Mouse (Mus musculus) embryonic fibroblast, embryonic 13.5 days (primary cell): ENCODE measurements around the gene Alg6.

Experiments
- CTCF ChIP-seq: IDR thresholded peaks from 2 replicates; pipeline ENCODE4 v1.5.1; 2011; ENCODE audit warnings: mild to moderate bottlenecking, control low read depth, low read length, moderate library complexity, borderline replicate concordance; ENCODE audit not compliant: insufficient read depth
- POLR2A ChIP-seq: IDR thresholded peaks from 2 replicates; pipeline ENCODE4 v1.6.1; 2011; ENCODE audit warnings: low read depth, mild to moderate bottlenecking, control low read depth, low read length, moderate library complexity

DNA sequence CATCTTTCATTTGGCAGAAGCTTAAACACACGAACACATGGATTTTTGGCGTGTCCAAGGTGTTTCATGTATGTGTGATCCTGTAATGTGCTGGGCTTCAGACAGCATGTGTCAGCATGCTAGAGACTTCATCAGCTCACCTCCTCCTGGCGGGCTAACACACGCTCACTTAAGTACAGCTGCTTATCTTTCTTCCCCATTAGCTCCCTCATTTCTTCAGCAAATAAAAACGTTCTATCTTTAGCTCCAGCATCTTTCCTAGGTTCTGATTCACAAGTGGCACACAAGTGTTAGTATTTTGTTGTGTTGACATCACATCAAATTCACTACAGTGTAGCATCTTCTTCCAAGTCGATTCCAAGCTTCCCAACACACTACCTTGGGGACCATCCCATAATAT lies 1.5 kb upstream of the Alg6 start:
- TF ChIP-seq CTCF (no peak), POLR2A (no peak)
